Mouse (Mus musculus) kidney, adult 8-10 months (tissue): ENCODE results near the gene Mei1.

ENCODE experiments used
- DNase-seq, 2 experiments: peaks; one replicate each; pipeline ENCODE4 v3.0.0; 2022

Mei1 gene

GRCm38 (mm10) chr15:82069898-82070297 is at the start of gene Mei1:
Gene Mei1 (plus strand): TSS chr15:82069996.
- DNase-seq, result no peak

GRCm38 (mm10) chr15:82022535-82023088 is 47.2 kb upstream of the Mei1 start:
- no peak for DNase-seq

GRCm38 (mm10) chr15:82023965-82024635 is 45.7 kb upstream of the Mei1 start:
- no peak for DNase-seq

- DNase-seq, result no peak
Observed at GRCm38 (mm10) chr15:82027276-82027675, 42.5 kb upstream of the Mei1 start.

GRCm38 (mm10) chr15:82027726-82028125 is 42.1 kb upstream of the Mei1 start:
- DNase-seq, result no peak

GRCm38 (mm10) chr15:82032386-82032785 is 37.4 kb upstream of the Mei1 start:
- DNase-seq, result no peak

GRCm38 (mm10) chr15:82033762-82034161 is 36.0 kb upstream of the Mei1 start, which contains the start of gene Desi1:
Gene Desi1 (minus strand): TSS chr15:82033862.
- DNase-seq, result no peak

GRCm38 (mm10) chr15:82035904-82036689 is 33.7 kb upstream of the Mei1 start:
- DNase-seq, result no peak

GRCm38 (mm10) chr15:82040650-82041049 is 29.1 kb upstream of the Mei1 start:
- peak in 1 of 2 experiments; percentile 36 for DNase-seq

GRCm38 (mm10) chr15:82044166-82044784 is 25.5 kb upstream of the Mei1 start:
- no peak for DNase-seq

- DNase-seq, result peak in 1 of 2 experiments; percentile 19
Observed at GRCm38 (mm10) chr15:82046246-82046891, 23.4 kb upstream of the Mei1 start.

- peak; percentile 86 to 93 for DNase-seq
Observed at GRCm38 (mm10) chr15:82047080-82047883, 22.5 kb upstream of the Mei1 start, which contains the start of gene Snu13. Gene Snu13 (minus strand): TSS chr15:82047598.

- no peak for DNase-seq
Observed at GRCm38 (mm10) chr15:82052544-82052943, 17.3 kb upstream of the Mei1 start.

GRCm38 (mm10) chr15:82058719-82059201 is 11.0 kb upstream of the Mei1 start, which contains the start of gene 4930407I10Rik:
Gene 4930407I10Rik (plus strand): TSS chr15:82059151.
- DNase-seq, result no peak

GRCm38 (mm10) chr15:82063909-82064308 is 5.9 kb upstream of the Mei1 start:
- DNase-seq, result no peak

- DNase-seq, result peak; percentile 72 to 79
Observed at GRCm38 (mm10) chr15:82065511-82065910, 4.3 kb upstream of the Mei1 start.

- DNase-seq, result no peak
Observed at GRCm38 (mm10) chr15:82071816-82072469, 2.1 kb downstream of the Mei1 start.

- no peak for DNase-seq
Observed at GRCm38 (mm10) chr15:82073490-82073889, 3.7 kb downstream of the Mei1 start.

GRCm38 (mm10) chr15:82079883-82080282 is 10.1 kb downstream of the Mei1 start:
- no peak for DNase-seq

- peak in 1 of 2 experiments; percentile 26 for DNase-seq
Observed at GRCm38 (mm10) chr15:82081161-82081560, 11.4 kb downstream of the Mei1 start.

GRCm38 (mm10) chr15:82085606-82086005 is 15.8 kb downstream of the Mei1 start:
- DNase-seq, result no peak
